Mouse (Mus musculus) spleen, postnatal 36 days (tissue): ENCODE results near the gene Pde4d.

Experiments used
- DNase-seq, 2 experiments: peaks; one replicate each; pipeline ENCODE4 v3.0.0; 2022; ENCODE audit warnings: low spot score in 2 of 2, mixed read lengths in 1 of 2

Gene Pde4d

DNA sequence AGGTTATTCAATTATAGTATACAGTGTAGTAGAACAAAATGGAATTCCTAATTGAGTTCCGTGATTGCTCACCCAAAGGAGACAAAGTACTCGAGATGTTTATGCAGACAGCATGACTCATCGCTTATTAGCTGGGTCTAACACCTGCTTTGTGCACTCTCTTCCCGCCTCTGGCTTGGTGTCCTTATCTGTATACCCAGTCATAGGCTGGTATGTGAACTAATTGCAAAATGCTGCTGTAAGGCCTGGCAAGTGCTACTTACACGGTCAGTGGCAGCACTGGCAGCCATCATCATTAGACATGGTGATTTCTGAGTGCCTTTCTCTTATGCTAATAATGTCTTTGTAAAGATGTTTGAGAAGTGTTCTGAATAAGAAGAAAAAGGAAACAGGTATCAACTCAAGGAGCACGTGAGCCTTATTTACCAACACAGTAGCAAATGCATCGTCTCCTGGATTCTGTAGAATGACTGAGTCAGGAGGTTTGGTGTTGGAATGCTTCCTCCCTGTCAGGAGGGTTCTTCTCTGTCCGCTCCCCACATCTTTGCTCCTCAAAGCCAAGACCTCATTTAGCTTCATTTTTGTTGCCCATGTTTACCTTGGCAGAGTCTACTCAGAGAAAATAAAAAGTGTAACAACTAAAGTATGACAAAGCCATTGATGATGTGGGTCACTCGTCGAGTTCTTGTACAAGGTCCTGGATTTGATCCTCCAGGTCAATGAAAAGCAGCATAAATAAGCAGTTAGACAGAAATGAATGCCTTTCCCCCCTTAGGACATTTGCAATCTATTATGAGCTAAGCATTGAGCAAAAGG is 1202.2 kb downstream of the Pde4d start:
- DNase-seq, result peak; percentile 36 to 59

DNA sequence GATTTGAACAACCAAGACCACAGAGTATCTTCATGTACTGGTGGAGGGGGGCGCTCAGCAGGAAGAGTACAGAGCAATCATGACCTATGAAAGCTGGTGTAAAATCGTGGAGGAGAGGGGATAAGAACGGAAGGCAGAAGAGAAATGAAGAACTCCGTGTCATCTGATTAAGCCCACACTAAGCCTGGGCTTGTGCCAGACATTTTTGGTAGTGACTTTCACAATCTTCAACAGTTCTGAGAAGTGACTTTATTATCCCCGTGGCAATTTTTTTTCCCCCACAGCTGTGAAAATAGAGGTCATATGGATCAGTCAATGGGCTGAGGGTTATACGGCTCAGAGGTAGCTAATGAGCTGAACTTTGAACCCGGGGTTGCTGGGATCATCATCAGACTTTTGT is 1202.9 kb downstream of the Pde4d start:
- peak in 1 of 2 experiments; percentile 44 for DNase-seq

DNA sequence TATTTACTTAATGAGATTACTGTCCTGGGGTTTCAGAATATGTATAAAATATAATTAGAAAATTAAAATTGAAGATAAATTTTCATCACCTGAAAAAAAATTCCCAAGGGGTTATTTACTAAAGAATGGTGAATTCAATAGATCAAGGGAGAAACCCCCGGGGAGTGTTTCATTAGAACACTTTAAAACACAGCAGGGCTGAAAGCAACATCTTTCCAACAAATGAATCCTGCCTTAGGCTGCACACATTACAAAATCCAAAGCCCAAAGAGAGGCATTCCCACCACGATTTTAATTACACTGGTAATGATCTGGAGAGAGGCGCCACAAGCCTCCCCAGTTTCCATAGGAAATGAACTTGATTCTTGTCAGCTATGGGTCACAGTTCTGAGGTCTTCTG is 1205.6 kb downstream of the Pde4d start:
- DNase-seq, result no peak

DNA sequence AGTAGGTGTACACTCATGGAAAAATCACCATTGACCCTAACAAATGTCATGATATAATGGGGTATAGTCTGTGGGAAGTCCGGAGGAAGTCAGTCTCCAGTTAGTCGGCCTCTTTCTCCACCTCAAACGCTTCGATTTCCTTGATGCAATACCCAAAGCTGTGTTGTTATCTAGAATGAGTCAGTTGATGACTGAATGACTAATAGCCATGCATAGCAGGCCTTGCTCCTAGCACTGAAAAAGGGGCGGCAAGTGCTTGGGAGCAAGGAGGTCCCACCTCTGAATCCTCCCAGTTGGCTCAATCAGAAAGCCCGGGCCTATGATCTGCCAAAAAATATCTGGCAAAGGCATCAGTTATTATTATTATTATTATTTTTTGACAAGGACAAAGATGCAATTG is 1209.4 kb downstream of the Pde4d start:
- no peak for DNase-seq

DNA sequence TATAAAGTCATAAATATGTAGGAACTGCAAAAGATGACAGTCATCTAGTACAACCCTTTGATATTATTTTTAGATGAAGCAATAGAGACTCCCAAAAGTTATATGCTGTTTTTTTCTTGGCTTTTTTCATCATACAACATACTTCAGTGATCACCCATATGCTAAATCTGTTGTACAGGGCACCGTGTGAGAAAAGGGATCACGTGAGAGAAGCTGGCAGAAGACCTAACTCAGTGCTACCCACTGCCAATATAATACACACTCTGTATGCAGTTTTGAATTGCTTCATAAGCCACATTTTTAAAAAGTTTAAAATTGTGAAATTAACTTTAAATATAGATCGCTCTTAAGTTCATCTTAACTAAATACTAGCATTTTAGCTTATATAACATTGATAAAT is 1211.6 kb downstream of the Pde4d start:
- DNase-seq, result no peak

DNA sequence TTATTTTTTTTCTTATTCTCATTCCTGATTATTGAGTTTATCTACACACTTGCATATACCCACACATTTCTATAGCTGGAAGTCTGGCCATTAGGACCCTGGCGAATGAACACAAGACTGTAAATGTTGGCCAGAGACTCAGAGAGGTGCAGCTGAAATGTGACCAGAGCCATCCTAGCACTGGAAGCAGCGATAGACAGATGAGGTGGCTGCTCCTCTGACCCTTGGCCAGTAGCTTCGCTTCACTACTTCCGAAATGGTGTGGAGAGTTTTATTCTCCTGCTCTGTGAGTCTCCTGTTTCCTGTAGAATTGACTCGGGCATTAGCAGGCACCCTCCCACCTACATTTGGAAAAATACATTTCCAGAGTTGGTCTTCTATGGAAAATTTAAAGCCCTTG is 1212.4 kb downstream of the Pde4d start:
- no peak for DNase-seq

DNA sequence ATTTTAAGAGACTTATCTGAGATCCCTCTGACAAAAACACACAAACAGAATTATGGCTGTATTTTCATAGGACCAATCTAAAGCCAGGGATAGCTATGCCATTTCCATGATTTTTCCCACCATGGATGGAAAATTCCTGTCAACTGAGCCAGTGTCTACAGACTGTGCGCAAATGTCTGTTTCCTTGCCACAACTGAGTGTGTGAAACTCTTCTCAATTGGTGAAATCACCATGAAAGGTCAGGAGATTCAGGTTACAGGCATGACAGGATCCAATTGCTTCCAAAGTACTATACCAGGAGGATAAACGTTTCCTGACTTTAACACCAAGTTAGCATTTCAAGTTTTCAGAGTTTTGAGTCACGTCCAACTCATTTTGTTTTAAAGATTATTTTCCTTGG is 1213.0 kb downstream of the Pde4d start:
- no peak for DNase-seq

DNA sequence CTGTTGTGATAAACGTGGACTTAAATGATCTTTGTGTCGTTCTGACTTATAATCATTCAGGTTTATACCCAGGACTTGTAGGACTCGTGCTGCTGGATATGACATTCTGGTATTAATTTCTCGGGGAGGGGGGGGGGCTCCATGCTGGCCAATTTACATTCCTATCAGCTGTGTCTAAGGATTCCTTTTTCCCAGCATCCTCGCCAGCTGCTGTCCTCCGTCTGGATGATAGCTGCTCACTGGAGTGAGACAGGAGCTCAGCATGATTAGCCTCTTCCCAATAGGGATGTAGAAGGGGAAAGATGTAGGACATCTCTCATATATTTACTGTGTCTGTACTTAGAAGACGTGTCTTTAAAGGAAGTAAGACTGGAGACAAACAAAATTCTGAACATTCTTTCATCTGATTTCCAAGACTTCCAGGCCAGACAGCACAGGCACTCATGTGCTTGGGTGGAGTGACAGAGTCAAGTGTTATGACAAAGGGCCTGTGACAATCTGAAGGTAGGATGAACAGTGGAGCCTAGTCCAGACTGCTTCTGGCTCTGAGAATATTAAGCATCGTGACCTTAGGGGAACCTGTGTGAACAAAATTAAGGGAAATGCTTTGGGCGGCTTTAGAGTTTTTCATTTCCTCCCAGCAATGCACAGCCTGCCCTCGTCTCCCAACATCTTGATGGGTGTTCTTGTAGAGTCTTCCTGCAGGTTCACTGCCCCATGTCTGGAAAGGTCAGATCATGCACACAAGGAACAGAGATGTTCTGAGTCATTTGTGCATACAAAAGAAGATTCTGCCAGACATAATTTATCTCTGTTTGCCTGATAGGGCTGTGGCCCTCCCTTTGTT is 1215.4 kb downstream of the Pde4d start:
- no peak for DNase-seq

DNA sequence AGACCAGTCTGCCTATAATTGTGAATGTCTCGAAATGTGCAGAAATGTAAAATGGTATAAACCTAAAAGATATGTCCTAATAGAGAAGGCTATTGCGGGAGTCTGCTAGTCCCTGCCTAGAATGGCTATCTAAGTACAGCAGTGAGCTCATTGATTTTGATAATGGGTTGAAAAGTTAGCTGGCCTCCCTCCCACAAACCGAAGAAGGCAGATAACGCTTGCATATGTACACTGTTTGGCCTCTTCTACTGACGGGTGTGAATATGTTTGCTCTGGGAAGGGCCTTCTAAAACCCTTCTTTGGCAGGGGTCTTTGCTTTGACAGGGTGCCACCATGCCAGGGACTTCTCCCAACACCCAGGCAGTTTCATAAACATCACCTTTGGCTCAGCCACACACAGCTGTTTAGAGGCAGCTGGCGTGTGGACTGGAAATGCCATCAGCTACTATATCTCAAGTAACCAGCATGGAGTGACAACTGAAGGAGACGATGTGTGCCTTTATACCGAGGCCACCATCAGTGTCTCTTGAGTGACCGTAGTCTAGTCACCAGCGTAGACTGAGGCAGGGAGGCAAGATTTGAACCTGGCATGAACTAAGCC is 1216.2 kb downstream of the Pde4d start:
- DNase-seq, result peak; percentile 15 to 46

DNA sequence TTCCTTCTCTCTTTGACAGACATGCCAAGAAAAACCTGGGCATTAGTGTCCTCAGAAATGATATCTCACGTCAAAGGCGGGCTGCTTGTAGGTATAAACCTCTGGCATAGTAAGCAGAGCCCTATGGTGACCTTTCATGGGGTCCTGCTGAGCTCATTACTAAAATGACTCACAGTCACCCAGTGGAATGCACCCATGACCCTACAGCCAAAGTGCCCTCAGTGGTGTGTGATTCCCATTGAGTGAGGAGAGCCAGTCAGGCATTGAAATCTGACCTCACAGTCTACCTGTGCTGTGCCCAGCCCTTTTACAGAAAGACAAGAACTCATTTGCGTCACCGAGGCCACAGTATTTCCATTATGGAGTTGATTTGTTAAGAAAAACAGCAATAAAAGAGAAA is 1220.2 kb downstream of the Pde4d start:
- DNase-seq, result no peak

DNA sequence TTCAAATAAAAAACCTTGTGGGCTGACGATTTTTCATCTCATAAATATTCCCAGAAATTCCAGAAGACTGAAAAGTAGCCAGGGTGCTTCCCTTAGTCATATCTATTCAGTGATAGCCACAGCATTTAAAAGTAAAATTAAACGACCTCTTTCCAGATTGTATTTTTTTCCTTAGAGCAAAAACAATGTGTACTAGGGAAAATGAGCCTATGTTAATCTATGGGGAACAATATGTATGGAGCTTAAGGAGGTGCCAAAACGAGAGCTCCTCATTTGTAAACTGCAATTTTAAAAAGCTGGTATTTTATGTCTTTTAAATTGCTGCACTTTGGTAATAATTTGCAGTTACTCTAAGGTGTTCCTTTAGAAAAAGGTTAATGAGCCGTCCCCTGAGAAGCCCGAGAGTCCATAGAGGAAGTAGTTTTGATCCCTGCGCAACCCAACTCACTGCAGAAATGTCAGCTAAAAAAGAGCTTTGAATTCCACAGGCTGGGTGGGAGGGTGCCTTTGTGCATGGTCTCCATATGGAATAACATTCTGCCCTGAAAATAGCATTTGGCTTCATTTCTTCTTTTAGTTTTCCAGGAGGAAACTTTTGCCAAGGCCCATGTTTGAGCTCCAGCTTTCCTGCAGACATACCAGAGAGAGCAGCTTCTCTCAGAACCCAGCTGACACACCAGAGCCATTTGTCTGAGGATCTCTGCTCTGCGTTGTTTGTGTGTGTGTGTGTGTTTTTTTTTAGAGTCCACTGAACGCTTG is 1222.0 kb downstream of the Pde4d start:
- no peak for DNase-seq

DNA sequence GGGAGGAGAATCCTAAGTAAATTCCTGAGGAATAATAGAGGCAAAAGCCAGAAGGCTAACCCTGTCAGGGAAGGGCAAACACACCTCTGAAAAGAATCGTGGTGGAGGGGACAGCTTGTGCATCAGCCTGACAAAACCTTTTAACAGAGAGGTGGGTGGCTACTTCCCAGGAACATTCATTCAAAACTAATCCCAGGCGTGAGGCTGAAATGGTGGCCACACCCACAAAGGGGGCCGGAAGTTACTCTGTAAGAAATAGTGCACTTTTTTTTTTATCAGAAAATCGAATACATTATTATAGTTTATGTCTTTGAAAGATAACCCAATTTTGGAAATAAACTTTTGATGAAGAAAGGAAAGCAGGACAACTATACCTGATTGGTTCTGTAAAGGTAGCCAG is 1227.3 kb downstream of the Pde4d start:
- DNase-seq, result no peak

DNA sequence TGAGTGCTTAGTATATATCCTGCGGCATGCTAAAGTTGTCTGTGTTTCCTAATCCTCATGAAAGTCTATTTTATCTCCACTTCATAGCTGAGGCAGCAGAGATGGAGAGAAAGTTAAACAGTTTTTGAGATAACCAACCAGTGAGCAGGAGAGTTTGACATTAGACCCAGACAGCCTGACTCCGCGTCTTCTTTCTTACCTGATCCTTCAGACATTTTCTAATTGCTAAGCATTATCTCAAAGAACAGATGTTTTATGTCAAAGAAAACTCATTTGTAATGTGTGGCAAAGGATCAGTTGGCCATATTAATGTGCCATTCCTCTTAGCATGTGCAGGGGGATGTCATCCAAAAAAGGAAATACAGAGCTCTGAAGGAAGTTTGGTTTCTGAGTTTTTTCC is 1227.9 kb downstream of the Pde4d start:
- DNase-seq, result no peak

DNA sequence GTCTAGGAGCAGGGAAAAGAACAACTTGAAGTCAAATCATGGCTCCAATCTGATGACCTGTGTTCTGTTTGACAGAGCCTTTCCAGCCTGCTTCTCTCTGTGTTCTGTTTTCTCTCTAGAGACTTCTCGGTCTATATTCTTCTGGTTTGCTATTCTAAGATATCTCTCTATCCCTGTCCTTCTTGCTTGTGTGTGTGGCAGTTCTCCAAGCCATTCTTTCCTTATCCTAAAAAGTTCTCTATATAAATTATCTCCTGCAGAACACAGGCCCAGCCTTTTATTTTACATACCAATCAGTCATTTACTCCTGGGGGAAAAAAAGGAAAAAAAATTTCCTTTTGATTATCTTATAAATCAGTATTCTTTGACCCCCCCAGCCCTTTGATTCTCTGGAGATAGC is 1229.2 kb downstream of the Pde4d start:
- DNase-seq, result no peak

DNA sequence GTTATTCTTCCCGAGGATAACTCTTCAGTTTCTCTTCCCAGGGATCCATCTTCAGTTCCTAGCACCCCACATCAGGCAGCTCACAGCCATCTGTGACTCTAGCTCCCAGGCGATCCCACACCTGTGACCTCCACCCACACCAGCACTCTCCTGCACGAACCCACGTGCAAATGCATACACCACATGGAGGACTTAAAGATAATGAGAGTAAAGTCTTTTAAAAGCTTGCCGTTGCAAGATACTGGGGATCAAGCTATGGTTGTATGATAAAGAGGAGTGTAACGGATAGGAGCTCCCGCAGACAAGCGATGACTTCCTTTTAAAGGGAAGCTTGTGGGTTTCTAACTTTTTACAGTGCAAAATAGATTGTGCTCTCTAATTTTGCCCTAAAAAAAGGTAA is 1230.5 kb downstream of the Pde4d start:
- DNase-seq, result no peak

DNA sequence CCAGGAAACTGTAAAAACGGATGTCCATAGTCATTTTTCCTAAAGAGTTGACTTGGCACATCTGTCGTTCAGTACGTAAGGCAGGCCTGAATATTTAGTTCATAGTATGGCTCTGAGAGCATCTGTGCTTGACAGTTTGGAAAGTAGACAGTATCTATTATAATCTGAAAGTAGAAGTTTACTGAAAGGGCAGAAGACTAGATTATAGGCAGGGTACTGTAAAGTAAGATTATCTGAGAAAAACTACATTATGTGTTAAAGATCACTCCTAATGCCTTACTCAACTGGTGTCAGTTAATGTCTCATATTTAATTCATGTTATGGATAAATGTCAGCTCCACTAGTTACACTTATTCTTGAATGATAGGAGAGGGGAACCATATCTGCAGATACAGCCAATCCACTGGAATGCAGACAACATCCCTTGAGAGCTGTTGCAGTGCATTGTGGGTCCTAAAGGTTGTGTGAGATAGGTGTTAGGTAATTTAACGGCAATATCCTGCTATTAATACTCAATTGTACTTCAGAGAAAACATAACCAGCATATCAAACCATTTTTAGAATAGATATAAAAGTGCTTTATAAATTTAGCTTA is 1232.0 kb downstream of the Pde4d start:
- DNase-seq, result no peak

DNA sequence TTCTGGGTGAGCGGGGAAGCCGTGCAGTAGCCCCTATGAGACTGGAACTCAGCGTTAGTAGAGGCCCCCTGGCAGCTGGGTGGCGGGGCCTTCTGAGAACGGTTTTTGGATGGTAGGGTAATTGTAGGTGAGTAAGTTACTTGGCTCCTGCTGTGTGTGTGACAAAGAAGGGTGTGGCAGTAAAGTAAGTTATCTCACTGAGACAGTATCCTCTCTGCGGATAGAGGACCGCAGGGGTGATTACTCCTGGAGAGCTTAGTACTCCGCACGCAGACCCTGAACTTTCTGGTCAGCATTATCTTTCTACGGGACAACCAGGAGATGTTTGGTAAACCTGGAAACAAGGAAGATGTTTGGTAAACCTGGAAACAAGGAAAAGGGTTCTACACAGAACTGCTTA is 1233.3 kb downstream of the Pde4d start:
- no peak for DNase-seq

DNA sequence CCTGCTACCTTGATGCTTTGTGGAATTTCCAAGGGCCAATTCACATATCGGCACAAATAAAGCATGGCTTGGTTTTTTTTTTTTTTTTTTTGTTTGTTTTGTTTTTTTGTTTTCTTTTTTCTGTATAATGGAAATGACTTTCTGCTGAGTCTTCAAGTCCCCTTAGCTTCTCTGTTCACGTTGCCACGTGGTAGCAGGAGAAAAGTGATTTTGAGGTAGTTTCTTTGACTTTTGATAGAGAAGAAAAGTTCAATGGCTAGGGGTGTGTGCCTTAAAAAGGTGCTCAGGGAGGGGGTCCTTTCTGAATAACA is 1235.2 kb downstream of the Pde4d start:
- no peak for DNase-seq

DNA sequence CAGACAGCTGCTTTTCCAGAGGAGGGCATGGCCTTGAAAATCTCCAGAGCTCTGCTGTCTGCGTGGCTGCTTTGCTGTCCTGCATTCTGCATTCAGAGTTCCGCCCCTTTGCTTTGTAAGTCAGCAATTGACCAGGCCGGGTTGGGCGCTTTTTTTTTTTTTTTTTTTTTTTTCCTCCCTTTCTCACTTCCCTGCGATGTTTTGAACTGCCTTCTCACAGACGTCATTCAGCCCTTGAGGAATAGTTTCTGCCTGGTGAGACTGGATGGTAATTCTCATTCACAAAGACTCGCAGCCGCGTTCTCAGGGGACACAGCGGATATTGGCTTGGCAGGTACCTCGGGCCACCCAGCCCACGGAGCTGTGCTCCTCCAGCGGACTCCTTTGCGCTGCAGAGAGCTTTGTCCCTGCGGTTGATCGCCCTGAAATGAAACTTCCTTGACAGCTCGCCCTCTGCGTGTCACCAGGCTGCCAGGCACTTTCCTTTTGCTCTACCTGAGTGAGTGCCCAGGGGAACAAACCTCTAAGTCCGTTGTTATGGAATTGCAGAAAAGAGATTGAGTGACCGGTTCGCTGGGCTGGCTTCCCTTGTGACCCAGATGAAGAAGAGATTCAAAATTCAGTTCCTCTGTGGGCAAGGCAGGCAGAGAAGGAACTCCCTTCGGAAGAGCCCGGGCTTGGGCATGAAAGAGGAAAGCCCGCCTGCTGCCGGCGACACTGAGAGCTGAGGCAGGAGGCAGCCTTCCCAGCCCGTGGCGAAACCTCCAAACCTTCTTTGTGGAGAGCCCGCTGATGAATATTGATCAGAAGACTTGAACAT is 1235.8 kb downstream of the Pde4d start:
- peak; percentile 15 to 25 for DNase-seq

DNA sequence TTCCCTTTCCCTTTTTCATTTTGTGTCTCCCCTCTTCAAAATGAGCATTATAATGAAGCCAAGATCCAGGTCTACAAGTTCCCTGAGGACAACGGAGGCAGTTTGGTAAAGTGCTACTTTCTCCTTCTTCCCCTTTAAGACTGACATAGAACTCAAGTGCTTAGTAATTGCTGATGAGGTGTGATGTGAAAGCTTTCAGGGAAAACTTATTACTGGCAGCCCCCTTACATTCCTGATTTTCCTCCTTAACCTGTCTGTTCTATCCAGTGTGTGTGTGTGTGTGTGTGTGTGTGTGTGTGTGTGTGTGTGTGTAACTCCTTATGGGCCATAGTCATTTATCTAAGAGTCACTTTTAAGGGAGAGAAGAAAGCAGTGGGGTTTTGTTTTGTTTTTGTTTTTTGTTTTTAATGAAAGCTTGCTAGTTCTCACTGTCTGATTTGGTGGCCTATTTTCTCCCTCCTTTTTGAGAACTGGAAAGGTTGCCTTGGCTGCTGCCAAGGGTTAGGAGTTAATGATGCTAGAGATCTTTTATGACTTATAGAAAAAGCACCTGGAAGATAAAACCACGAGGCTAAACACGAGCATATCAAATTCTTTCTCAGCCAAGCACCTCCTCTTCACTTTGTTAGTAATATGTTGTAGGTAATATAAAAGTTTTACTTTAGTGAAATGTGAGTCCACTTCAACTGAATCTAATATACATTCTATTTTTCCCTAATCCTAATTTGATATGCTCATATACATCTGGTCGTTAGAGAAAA is 1236.5 kb downstream of the Pde4d start:
- no peak for DNase-seq
